Mouse (Mus musculus) neural tube, embryonic 14.5 days (tissue): ENCODE data around the gene Tbc1d12. TPM values are rescaled to one million over a fixed set of nuclear protein-coding genes. Genes with fewer than 3 reads are reported as not detected.
A peak's percentile ranks its signal among the peaks of the same experiment; 100 is the strongest.

ENCODE experiments used
- ATAC-seq: fragments of 200-750 bp; cut with Nextera tagmentation; 2 replicates; pipeline ENCODE4 v1.8.0; 2017; ENCODE audit warnings: low read depth, mild to moderate bottlenecking, moderate TSS enrichment, moderate library complexity
- H3K27ac ChIP-seq: fragments of 300-500 bp; sonication (generic); 2 replicates; pipeline ENCODE4 v1.5.1; 2014; ENCODE audit warnings: low read depth, mild to moderate bottlenecking, control low read depth, low read length, moderate library complexity, mixed read lengths
- H3K27me3 ChIP-seq: fragments of 300-500 bp; sonication (generic); 2 replicates; pipeline ENCODE4 v1.6.1; 2014; ENCODE audit warnings: low read length; ENCODE audit not compliant: control insufficient read depth, insufficient read depth
- H3K36me3 ChIP-seq: fragments of 300-500 bp; sonication (generic); 2 replicates; pipeline ENCODE4 v1.6.1; 2014; ENCODE audit warnings: low read length, mixed read lengths; ENCODE audit not compliant: control insufficient read depth, insufficient read depth
- H3K4me1 ChIP-seq: fragments of 300-500 bp; sonication (generic); 2 replicates; pipeline ENCODE4 v1.6.1; 2014; ENCODE audit warnings: low read length; ENCODE audit not compliant: control insufficient read depth, insufficient read depth
- H3K4me2 ChIP-seq: fragments of 300-500 bp; sonication (generic); 2 replicates; pipeline ENCODE4 v1.6.1; 2014; ENCODE audit warnings: mild to moderate bottlenecking, low read depth, low read length, control low read depth
- H3K4me3 ChIP-seq: fragments of 300-500 bp; sonication (generic); 2 replicates; pipeline ENCODE4 v1.5.1; 2014; ENCODE audit warnings: low read depth, low read length, control low read depth, mixed read lengths
- H3K9ac ChIP-seq: fragments of 300-500 bp; sonication (generic); replicated peaks from 2 replicates; pipeline ENCODE4 v1.6.1; 2014; ENCODE audit warnings: low read depth, mild to moderate bottlenecking, control low read depth, low read length, mixed read lengths
- H3K9me3 ChIP-seq: fragments of 300-500 bp; sonication (generic); 2 replicates; pipeline ENCODE4 v1.6.1; 2016; ENCODE audit warnings: low read length; ENCODE audit not compliant: control insufficient read depth
- WGBS: fragments of 180-500 bp; shearing (Covaris S2); extraction: QIAGEN DNeasy Blood & Tissue Kit; methylation state at CpG from one replicate; pipeline ENCODE4 v1.1.7; 2014; 5-methylcytosine and 5-hydroxymethylcytosine counted together
- polyA plus RNA-seq: library from polyadenylated mRNA; unstranded; fragments of >200 nt; fragmentation: Nextera tagmentation; extraction: Ambion mirVana; gene quantifications from 2 replicates; pipeline ENCODE4 v1.2.1, GENCODE M21; 2014

Gene Tbc1d12
- polyA plus RNA-seq: 8.9 and 10.0 TPM in 2 replicates

GRCm38 (mm10) chr19:38836438-38837170 lies at the start of gene Tbc1d12:
Tbc1d12 (plus strand) TSS chr19:38836579.
- peak; percentile 94 for ATAC-seq
- H3K27ac ChIP-seq: peak within 1 kb of the TSS; percentile 90
- peak within 1 kb of the TSS; percentile 48 for H3K4me2 ChIP-seq
- peak within 1 kb of the TSS; percentile 93 for H3K4me3 ChIP-seq
- under 1% methylated on average over 91 of the region's 101 CpGs for WGBS
- H3K9me3 ChIP-seq: no peaks in the 10 kb centered on the region
- H3K27me3 ChIP-seq: no peaks in the 10 kb centered on the region
- peak within 1 kb of the TSS; percentile 89 for H3K9ac ChIP-seq
- no peaks in the 10 kb centered on the region for H3K36me3 ChIP-seq
- 0 out of 2 replicates have a peak, but pooled peaks cover 5% of the 10 kb centered on the region for H3K4me1 ChIP-seq

- Histone ChIP-seq H3K9me3 (no peaks in the 10 kb centered on the region), H3K36me3 (peaks cover 22% of the 10 kb centered on the region), H3K4me1 (no peaks in the 10 kb centered on the region), H3K9ac (no peak overlapping the region), H3K27me3 (no peaks in the 10 kb centered on the region), H3K27ac (no peak overlapping the region), H3K4me3 (no peak overlapping the region), H3K4me2 (no peak overlapping the region)
- 96% methylated on average over 6 of the region's 6 CpGs for WGBS
- no peak for ATAC-seq
Measured at GRCm38 (mm10) chr19:38787756-38788155, 48.6 kb upstream of the Tbc1d12 start.

- no peaks in the 10 kb centered on the region for H3K4me1 ChIP-seq
- 95% methylated on average over 7 of the region's 7 CpGs for WGBS
- H3K9ac ChIP-seq: no peak overlapping the region
- H3K27me3 ChIP-seq: no peaks in the 10 kb centered on the region
- H3K4me3 ChIP-seq: no peak overlapping the region
- peaks cover 54% of the 10 kb centered on the region for H3K36me3 ChIP-seq
- no peaks in the 10 kb centered on the region for H3K9me3 ChIP-seq
- H3K27ac ChIP-seq: no peak overlapping the region
- H3K4me2 ChIP-seq: no peak overlapping the region
- ATAC-seq: no peak
Measured at GRCm38 (mm10) chr19:38793563-38794045, 42.8 kb upstream of the Tbc1d12 start.

- H3K36me3 ChIP-seq: peaks cover 48% of the 10 kb centered on the region
- WGBS: 78% methylated on average over 5 of the region's 5 CpGs
- ATAC-seq: no peak
Measured at GRCm38 (mm10) chr19:38796546-38796945, 39.8 kb upstream of the Tbc1d12 start.

GRCm38 (mm10) chr19:38798291-38798690 lies 38.1 kb upstream of the Tbc1d12 start:
- Histone ChIP-seq H3K27me3 (no peaks in the 10 kb centered on the region), H3K4me2 (no peak overlapping the region), H3K4me1 (no peaks in the 10 kb centered on the region), H3K36me3 (peaks cover 53% of the 10 kb centered on the region), H3K9me3 (no peaks in the 10 kb centered on the region), H3K9ac (no peak overlapping the region), H3K4me3 (no peak overlapping the region), H3K27ac (no peak overlapping the region)
- no peak for ATAC-seq
- WGBS: 97% methylated on average over 1 of the region's 1 CpGs

More at GRCm38 (mm10) chr19:38796546-38796945, 39.8 kb upstream of the Tbc1d12 start:
- Histone ChIP-seq H3K9ac (no peak overlapping the region), H3K4me2 (no peak overlapping the region), H3K27ac (no peak overlapping the region), H3K9me3 (no peaks in the 10 kb centered on the region), H3K4me1 (no peaks in the 10 kb centered on the region), H3K27me3 (no peaks in the 10 kb centered on the region), H3K4me3 (no peak overlapping the region)

GRCm38 (mm10) chr19:38798801-38799200 lies 37.6 kb upstream of the Tbc1d12 start:
- H3K4me3 ChIP-seq: no peak overlapping the region
- H3K27ac ChIP-seq: no peak overlapping the region
- no peak overlapping the region for H3K9ac ChIP-seq
- H3K9me3 ChIP-seq: no peaks in the 10 kb centered on the region
- H3K4me2 ChIP-seq: no peak overlapping the region
- H3K36me3 ChIP-seq: peaks cover 54% of the 10 kb centered on the region
- whole genome bisulfite sequencing: 91% methylated on average over 6 of the region's 6 CpGs
- no peaks in the 10 kb centered on the region for H3K27me3 ChIP-seq
- no peak for ATAC-seq
- H3K4me1 ChIP-seq: no peaks in the 10 kb centered on the region

- 44% methylated on average over 8 of the region's 8 CpGs for WGBS
Measured at GRCm38 (mm10) chr19:38818191-38818590, 18.2 kb upstream of the Tbc1d12 start.

GRCm38 (mm10) chr19:38818766-38819426 lies 17.5 kb upstream of the Tbc1d12 start, which contains the start of gene Noc3l:
Noc3l (minus strand) TSS chr19:38819237.
- no peaks in the 10 kb centered on the region for H3K9me3 ChIP-seq
- peaks cover 13% of the 10 kb centered on the region for H3K4me1 ChIP-seq
- 1% methylated on average over 38 of the region's 38 CpGs for WGBS
- peak; percentile 99 for ATAC-seq
- no peaks in the 10 kb centered on the region for H3K27me3 ChIP-seq
- peak within 1 kb of the TSS; percentile 62 for H3K4me3 ChIP-seq
- H3K9ac ChIP-seq: peak within 1 kb of the TSS; percentile 63
- H3K27ac ChIP-seq: no peak within 1 kb of the TSS
- peaks cover 19% of the 10 kb centered on the region; the same call in 1 of the 2 replicates for H3K36me3 ChIP-seq
- peak within 1 kb of the TSS; percentile 86 for H3K4me2 ChIP-seq

More at GRCm38 (mm10) chr19:38818191-38818590, 18.2 kb upstream of the Tbc1d12 start:
- Histone ChIP-seq H3K27me3 (no peaks in the 10 kb centered on the region), H3K4me2 (peak overlapping the region; percentile 86), H3K4me1 (peaks cover 13% of the 10 kb centered on the region), H3K9me3 (no peaks in the 10 kb centered on the region), H3K27ac (no peak overlapping the region), H3K4me3 (peak overlapping the region; percentile 62), H3K9ac (peak overlapping the region; percentile 63), H3K36me3 (peaks cover 23% of the 10 kb centered on the region; the same call in 1 of the 2 replicates)
- no peak for ATAC-seq

GRCm38 (mm10) chr19:38819427-38819802 lies 17.0 kb upstream of the Tbc1d12 start:
- Histone ChIP-seq H3K27me3 (no peaks in the 10 kb centered on the region), H3K9ac (peak overlapping the region; percentile 12; the same call in 1 of the 2 replicates), H3K4me1 (peaks cover 13% of the 10 kb centered on the region), H3K9me3 (no peaks in the 10 kb centered on the region), H3K4me3 (peak overlapping the region; percentile 62), H3K4me2 (peak overlapping the region; percentile 86), H3K36me3 (peaks cover 14% of the 10 kb centered on the region; the same call in 1 of the 2 replicates), H3K27ac (no peak overlapping the region)
- 16% methylated on average over 16 of the region's 16 CpGs for WGBS
- ATAC-seq: peak; percentile 79
